Mouse (Mus musculus): Measurements from ENCODE around the gene Grm4. TPM values are rescaled to one million over a fixed set of nuclear protein-coding genes. Genes with fewer than 3 reads are reported as not detected.

Grm4 gene
- total RNA-seq, 2 experiments from 2014 or later, result 14.4 to 18.2 TPM

DNA sequence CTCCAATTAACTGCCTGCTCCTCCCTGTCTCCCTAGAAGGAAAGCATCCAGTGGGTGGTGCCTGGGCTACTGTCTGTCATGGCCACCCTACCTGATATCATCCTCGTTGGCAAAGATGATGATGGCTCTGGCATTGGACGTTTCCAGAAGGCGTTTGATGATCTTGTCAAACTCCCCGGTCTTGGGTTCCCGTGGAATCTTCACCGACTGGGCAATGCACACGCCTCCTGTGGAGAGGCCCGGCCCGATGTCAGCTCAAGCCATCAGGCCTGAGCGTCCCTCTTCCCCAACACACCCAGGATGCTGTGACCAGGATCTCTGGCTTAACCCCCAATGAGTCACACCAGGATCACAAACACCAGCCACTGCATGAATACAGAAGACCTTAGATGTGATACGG, 66.8 kb downstream of the Grm4 start:
- no peak for DNase-seq
- intact Hi-C loops (cut with DNase I), result no loop called here

DNA sequence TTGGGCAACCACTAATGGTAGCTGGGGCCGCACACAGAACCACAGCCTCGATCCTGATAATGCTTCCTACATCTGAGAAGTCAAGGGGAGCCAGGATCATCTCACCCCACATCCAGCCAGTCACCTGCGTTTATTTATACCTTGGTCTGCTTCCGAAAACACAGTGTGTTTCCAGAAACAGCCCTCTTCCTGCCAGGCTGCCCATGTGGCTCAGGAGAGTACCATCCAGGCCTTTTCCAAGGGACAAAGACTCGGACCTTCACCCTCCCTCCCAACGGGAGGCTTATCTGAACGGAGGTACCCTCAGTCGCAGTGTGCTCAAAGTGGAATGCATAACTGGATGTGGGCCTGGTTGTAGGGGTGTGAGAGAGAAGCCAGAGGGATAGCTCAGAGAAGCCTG, 68.2 kb downstream of the Grm4 start:
- intact Hi-C loops (cut with DNase I), result no loop called here
- DNase-seq, result no peak

DNA sequence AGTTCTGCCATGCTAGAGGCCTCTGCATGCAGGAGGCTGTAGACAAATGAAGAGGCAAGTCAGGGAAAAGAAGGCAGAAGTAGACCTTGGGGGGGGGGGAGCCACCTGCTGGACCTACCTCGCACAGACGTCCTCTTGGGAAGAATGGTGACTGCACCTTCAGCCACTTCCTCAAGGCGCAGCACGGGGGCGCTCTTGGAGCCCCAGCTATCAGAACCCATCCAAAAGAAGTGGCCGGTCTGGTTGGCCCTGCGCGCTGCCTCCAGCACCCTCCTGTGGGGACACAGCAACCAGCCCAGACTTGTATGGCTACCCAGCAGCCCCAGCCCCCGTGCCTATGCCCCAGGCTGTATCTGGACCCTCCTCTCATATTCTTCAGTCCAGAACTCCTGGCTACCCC, 69.4 kb downstream of the Grm4 start:
- intact Hi-C loops (cut with DNase I), result no loop called here
- no peak for DNase-seq

DNA sequence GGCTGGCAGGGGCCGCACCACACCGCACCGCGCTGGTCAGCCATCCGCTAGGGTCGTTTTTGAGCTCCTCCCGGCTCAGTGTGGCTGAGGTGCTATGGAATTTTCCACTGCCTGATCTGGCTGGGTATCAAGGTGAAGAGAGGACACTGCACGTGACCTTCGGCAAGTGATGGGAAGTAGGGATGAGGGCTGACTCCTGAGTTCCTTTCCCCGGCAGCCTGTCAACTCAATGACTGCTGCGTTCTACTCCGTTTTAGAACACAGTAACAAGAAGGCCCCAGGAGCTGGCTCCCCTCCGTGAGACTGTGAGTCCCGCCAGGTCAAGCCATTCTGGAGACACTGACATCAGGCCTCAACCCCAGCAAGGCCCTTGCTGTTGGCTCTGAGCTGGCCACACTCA, 70.0 kb downstream of the Grm4 start:
- intact Hi-C loops (cut with DNase I), result no loop called here
- no peak for DNase-seq

DNA sequence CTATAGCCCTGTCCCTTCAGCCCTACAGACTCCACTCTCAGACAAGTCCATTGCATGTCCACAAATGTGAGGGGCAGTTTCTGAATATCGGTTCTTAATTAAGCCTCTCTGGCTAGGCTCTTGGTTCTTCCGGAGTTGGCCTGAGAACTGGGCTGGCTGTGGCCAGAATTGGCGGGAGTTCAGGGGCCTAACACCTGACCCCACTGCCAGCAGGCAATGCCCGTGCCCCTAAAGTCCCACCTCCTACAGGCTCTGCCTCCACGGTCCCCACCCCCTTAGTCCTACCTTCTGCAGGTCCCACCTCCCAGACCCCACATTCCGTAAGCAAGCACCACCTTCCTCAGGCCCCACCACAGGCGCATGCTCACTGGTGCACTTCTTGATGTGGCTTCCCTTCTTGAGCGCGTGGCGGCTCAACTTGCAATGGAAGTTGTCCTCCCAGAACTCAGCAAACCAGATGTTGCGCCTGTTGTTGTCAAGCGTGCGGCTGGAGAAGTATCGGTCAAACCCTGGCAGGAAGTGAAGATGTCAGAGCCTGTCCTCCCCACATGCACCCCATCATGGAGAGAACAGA, 71.4 kb downstream of the Grm4 start:
- DNase-seq, result no peak
- intact Hi-C loops (cut with DNase I), result no loop called here

DNA sequence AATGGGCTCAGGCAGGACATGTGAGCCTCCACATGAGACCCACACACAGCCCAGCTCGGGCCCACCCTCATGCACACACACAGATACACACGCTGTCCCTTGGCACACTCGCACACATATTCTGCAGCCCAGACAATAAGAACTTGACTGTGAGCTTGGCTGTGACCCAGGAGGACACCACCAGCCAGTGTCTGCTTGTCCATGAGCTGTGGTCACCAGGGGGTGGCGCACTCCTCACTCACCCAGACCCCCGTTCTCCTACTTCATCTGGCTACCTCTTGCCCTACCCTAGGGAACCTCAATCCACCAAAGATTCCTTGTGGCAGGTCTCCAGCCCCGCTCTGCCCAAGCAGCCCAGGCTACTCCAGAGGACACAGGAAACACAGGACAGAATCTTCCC, 72.5 kb downstream of the Grm4 start:
- intact Hi-C loops (cut with DNase I), result no loop called here
- DNase-seq, result peak; percentile 85

DNA sequence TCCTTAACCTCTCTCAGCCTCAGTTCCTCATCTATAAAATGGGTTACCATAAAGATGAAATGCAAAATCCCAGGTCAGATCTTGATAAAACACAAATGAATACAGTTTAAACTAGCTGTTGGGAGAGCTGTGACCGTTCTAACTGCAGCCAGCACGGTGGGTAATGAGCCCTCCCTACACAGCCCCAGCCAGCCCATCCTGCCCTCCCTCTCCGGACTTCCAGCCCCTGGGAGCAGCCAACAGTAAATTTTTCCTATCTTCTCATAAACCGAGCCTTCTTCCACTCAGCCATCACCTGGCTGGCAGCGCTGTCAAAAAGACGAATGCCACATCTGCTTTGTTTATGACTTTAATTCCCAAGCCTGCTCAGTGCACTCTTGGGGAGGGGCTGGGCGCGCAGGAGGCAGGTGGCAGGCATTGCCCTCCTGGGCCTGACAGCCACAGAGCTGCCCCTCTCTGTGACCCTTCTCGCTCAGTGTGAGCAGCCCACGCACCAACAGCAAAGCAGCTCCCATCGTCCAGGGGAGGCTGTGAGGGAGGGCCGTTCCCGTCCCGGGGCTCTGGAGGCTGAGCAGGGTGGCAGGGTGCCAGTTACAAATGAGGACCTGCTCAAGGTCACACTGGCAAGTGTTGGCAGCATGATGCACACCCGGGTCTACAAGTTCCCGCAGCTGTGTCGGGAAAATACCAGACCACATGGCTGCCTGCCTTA, 75.7 kb downstream of the Grm4 start:
- no peak for DNase-seq
- intact Hi-C loops (cut with DNase I), result no loop called here

DNA sequence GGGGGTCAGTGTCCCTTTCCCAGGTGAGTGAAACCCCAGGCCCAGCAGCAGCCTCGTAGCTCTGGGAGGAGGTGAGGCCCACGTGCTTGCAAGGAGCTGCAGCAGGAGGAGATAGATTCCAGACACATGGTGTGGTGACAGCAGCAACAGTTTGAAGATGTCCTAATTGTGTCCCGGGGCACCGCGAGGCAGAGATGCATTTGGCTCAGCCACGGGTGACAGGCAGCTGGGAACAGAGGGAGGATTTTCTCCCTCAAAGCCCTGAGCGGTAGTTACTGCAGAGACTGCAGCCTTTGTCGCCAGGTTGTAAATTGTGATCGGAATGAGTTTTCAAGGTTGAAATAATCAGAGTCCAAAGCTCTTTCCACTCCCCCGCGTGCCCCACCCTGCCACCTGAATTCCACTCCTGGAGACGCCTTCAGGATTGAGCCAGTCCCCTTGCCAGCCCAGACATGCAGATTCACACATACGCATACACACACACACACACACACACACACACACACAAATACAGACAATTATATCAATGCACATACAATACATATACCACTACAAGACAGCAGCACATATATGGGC, 78.6 kb downstream of the Grm4 start:
- no peak for DNase-seq
- intact Hi-C loops (cut with DNase I), result no loop called here

DNA sequence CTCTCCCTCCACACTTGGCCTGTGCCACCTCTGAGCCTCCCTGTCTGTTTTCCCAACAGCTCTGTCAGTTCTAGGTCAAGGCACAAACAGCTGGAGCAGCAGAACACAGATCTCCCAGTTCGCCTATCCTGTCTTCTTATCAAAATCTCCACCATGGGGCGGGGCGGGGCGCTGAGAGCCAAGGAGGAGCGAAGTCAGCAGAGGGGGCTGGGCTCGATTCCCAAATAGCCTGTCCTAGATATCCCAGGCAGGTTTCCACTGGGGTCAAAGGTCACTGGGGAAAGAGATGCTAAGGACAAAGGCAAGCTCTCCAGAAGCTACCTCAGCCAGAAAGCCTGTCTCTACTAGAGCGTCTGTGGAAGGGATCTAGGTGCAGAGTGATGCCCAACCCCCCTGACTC, 79.4 kb downstream of the Grm4 start:
- intact Hi-C loops (cut with DNase I), result no loop called here
- DNase-seq, result no peak

DNA sequence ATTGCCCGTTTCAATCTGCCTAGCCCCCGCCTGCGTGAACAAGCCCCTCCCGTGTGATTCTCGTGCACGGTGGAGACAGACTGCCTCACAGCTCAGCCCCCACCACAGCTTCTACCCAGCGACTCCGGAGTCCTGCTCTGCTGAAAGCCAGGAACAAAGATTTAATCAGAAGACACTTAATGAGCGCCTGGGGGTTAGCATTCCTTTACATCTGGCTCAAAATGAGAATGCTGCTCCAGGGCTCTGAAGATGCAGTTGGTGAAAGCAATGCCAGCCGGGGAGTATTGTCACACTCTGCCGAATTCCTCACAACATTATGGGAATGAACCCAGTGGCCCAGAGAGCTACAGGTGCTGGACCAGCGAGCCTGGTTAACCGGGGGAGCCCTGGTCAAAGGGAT, 85.4 kb downstream of the Grm4 start:
- no peak for DNase-seq
- intact Hi-C loops (cut with DNase I), result no loop called here

DNA sequence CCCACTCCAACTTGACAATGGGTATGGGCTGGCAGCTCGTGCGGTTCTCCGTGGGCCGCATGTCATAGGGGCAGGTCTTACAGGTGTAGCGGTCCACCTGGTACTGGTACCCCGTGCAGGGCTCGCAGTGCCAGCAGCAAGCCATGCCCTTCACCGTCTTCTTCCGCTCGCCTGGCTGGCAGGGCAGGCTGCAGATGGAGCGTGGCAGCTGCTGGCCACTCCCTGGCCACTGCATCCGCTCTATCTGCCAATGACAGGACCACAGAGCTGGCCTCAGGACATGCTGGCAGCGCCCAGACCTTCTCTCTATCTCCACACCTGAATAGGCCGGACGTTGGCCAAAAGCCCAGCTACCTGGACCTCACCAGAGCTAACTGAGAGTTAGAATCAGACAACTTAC, 86.0 kb downstream of the Grm4 start:
- DNase-seq, result no peak
- intact Hi-C loops (cut with DNase I), result no loop called here

DNA sequence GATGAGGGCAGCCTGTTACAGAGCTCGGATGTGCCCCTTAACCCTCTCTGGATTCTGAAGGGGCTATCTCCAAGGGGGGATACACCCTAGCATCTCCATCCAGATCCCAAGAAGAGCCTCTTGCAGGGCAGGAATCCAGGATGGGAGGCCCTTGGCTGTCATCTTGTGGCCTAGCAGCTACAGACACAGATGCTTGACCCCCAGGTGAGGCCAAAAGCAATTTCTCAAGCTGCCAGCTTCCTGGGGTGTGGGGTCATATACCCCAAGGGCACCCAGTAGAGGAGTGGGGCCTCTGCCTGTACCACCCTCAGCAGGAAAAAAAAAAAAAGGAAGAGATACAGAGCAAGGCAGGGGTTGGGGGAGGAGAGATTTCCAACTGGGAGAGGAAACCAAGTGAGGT, 87.1 kb downstream of the Grm4 start:
- no peak for DNase-seq
- intact Hi-C loops (cut with DNase I), result no loop called here

DNA sequence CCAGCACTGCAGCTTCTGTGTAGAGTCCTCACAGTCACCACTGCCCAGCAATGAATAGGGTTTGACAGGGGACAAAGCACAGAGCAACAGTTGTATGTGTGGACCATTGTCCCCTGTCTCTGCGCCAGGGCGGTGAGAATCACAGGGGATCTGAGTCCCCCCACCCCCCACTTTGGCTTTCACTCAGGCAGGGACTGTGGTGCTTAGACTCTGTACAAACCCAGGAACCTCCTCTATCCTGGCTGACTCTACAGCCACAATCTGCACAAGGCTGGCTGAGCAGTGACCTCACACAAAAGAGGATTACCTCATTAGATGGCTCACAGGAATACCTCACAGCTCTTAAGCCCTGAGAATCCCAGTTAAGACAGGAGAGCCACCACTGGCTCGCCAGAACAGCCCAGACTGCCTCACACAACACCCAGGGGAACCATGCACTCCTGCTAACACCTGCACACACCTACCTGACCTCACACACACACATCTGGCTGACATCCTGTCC, 88.0 kb downstream of the Grm4 start:
- no peak for DNase-seq
- intact Hi-C loops (cut with DNase I), result no loop called here

DNA sequence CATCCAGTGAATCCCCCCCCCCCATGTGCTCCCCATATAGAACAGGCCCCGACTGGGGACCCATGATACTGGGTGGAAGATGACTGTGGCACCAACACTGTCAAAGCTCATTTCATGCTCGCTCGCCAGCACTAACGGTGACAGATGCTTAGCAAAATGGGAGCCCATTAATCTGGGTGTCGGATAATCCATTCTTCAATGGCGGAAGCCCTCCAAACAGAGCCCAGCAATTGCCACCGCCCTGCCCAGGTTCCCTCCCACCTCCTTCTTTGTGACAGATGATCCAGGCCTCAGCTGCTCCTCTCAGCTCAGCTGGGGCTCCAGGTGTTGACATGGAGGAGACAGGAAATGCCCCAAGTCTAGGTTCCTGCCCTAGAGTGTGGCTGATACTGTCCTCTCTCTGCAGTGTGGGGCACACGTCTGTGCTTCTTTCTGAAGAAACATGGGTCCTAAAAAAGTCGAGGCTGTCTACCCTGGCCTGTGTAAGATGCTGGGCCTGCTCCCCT, 89.0 kb downstream of the Grm4 start:
- no peak for DNase-seq
- intact Hi-C loops (cut with DNase I), result no loop called here

DNA sequence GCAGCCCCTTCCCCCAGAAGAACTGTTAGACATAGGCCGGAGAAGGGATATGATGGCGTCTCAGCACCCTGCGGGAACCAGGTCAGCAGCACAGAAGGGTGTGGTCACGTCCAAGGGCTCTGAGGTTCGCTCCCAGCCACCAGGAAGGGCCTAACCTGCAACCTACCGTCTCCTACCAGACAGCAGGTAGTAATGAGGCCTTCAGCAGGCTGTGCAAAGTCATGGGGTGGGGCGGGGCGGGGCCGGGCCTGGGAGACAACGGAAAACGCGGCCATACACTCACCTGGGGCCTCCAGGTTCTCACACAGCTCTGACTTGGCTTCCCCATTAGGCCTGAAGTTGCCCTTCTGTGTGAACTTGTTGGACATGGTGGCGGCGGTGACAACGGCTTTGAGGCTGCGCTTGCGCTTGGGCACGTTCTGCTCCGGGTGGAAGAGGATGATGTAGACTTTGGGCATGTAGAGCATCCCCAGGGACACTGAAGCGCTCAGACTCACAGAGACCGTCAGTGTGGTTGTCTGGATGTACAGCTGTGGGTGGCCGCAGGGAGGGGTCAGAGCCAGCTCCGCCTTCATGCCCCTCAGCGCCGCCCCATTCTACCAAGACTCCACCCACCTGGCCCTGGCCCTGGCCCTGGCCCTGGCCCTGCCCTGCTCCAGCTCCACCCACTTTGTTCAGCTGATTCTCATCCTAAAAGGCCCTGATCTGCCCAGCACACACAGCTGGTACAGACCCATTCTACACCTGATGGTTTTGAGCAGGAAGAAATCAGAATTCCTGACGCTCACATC, 90.0 kb downstream of the Grm4 start:
- DNase-seq, result no peak
- intact Hi-C loops (cut with DNase I), result no loop called here

DNA sequence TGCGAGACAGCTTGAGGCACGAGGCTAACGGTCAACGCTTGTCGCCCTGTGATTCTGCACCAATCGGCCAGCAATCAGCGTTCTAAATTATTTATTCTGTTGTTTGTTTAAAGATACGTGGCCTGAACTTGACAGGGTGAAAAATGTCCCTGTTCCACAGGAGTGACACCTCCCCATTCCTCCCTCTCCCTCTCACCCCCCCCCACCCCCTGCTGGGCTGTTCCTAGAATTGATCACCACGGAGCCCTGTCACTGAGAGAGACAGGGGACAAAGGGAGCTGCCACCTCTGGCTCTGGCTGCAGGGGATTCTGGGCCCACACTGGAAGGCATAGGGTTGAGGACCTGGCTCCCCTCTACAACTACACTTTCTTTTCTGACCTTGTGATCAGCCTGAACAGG, 91.4 kb downstream of the Grm4 start:
- no peak for DNase-seq
- intact Hi-C loops (cut with DNase I), result no loop called here

DNA sequence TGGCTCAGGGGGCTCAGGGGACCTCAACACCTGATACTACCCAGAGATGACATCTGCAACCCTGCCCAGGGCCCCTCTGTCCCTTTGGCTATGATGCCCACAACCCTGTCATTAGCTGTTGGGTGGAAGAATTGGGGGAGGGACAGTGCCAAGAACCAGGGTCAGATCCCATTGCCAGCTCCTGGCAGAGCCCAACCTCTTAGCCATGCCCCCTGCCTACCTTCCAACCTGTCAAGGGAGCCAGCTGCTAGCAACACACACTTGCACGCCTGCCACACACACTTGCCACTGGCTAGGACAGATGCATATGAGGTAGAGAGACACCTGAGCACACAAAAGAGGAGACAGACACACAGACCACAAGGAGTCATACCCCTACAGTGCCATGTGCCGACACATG, 96.2 kb downstream of the Grm4 start:
- intact Hi-C loops (cut with DNase I), result no loop called here
- DNase-seq, result peak; percentile 72

DNA sequence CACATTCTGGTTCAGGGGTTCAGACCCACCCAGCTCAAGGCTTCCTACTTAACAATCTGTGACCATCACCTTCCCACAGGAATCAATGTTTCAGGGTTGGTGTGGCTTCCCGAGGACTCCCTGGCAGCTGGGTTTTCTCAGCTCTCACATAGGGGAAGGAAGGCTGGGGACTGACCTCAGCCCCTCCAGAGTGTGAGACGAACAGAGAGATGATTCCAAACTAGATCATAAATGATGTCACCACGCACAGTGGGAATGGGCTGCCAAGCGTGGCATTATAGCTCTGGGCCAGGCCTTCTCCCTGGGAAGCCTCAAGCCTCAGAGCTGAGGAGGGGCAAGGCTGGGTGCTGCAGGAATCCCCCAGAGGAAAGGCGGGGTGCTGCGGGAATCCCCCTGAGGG, 96.8 kb downstream of the Grm4 start:
- intact Hi-C loops (cut with DNase I), result no loop called here

DNA sequence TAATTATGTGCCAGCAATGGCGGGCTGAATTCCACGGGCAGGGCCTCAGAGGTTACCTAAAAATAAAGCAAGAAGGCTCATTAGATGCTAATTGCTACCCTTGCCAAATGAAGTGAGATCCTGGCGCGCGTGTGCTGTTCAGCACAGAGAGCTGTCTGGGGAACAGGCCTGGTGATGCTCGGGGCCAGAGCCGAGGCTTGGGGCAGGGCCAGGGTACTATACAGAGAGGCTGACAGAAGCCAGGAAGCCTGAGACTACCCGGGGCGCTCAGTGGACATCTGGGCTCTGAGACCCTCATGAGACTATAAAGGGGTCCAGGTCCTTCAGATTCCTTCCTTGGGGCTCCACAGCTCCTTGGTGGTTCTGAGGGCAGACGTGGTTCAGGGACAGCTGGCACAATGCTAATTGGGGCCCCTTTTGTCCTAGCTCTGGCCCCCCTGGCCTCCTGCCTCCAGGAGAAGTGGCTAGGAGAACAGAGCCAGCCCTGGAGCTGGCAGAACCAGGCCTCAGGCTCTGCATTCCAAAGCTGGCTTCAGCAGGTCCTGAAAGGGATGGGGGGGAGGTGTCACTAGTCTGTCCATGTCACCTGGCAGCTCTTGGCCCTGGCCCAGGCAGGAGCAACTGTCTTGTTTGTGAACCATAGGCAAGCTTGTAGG, 98.3 kb downstream of the Grm4 start:
- intact Hi-C loops (cut with DNase I), result no loop called here
- DNase-seq, result peak; percentile 87

More for the DNA sequence above, 96.8 kb downstream of the Grm4 start:
- no peak for DNase-seq

DNA sequence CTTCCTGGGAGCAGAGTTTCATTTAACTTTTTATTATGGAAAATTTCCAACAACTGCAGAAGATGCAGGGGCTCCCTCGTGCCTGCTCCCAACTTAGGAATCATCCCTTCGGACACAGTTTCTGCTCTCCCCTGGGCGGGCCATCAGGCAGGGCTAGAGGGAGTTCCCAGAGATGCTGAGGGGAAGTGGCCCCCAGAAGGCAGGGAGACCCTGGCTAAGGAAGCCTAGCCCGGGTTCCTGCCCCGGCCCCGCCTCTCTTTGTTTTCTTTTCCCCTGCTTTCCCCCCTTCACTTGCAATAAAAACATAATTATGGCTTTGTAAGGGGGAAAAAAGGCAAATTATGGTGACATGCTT, 98.9 kb downstream of the Grm4 start:
- no peak for DNase-seq
- intact Hi-C loops (cut with DNase I), result no loop called here

DNA sequence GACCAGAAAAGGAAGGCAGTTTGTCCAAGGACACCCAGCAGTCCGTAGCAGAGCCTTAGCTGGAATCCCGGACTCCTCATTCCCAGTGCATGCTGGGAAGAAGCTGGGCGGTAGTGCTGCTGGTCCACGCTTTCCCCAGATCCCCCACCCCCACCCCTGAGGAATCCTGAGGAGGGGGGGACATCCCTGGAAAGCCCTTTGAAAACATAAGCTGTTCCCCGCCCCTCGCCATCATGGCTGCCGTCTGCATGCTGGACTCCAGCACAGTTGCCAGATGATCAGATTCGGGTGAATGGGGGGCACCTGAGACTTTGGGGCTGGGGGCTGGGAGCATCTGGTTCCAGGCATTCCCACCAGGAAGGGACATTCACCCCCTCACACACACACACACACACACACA, 99.4 kb downstream of the Grm4 start:
- no peak for DNase-seq
- intact Hi-C loops (cut with DNase I), result no loop called here
